Mouse (Mus musculus) kidney, embryonic 14.5 days (tissue): ENCODE measurements around the gene Gtf2ird1. TPM values are rescaled to one million over a fixed set of nuclear protein-coding genes. Genes with fewer than 3 reads are reported as not detected.

Experiments
- ATAC-seq: fragments of 200-750 bp; cut with Nextera tagmentation; 2 replicates; pipeline ENCODE4 v1.8.0; 2017; ENCODE audit warnings: moderate number of reproducible peaks, mild to moderate bottlenecking, moderate TSS enrichment, moderate library complexity; ENCODE audit not compliant: low FRiP score, low TSS enrichment
- H3K27ac ChIP-seq: fragments of 300-500 bp; sonication (generic); 2 replicates; pipeline ENCODE4 v1.5.1; 2014; ENCODE audit warnings: low read depth, mild to moderate bottlenecking, low read length, moderate library complexity, mixed read lengths
- H3K27me3 ChIP-seq: fragments of 300-500 bp; sonication (generic); 2 replicates; pipeline ENCODE4 v1.6.1; 2014; ENCODE audit warnings: mild to moderate bottlenecking, low read length; ENCODE audit not compliant: control insufficient read depth, insufficient read depth
- H3K36me3 ChIP-seq: fragments of 300-500 bp; sonication (generic); 2 replicates; pipeline ENCODE4 v1.6.1; 2014; ENCODE audit warnings: low read length, mixed read lengths; ENCODE audit not compliant: control insufficient read depth, insufficient read depth
- H3K4me1 ChIP-seq: fragments of 300-500 bp; sonication (generic); 2 replicates; pipeline ENCODE4 v1.6.1; 2014; ENCODE audit warnings: low read length, mixed read lengths; ENCODE audit not compliant: control insufficient read depth, insufficient read depth
- H3K4me2 ChIP-seq: fragments of 300-500 bp; sonication (generic); replicated peaks from 2 replicates; pipeline ENCODE4 v1.6.1; 2014; ENCODE audit warnings: low read depth, mild to moderate bottlenecking, low read length
- H3K4me3 ChIP-seq: fragments of 300-500 bp; sonication (generic); 2 replicates; pipeline ENCODE4 v1.5.1; 2014; ENCODE audit warnings: mild to moderate bottlenecking, low read length
- H3K9ac ChIP-seq: fragments of 300-500 bp; sonication (generic); 2 replicates; pipeline ENCODE4 v1.6.1; 2014; ENCODE audit warnings: low read depth, mild to moderate bottlenecking, low read length, moderate library complexity
- H3K9me3 ChIP-seq: fragments of 300-500 bp; sonication (generic); 2 replicates; pipeline ENCODE4 v1.6.1; 2016; ENCODE audit warnings: low read length; ENCODE audit not compliant: control insufficient read depth
- WGBS: fragments of 180-500 bp; shearing (Covaris S2); extraction: QIAGEN DNeasy Blood & Tissue Kit; methylation state at CpG from one replicate; pipeline ENCODE4 v1.1.7; 2014; 5-methylcytosine and 5-hydroxymethylcytosine counted together
- polyA plus RNA-seq: library from polyadenylated mRNA; unstranded; fragments of >200 nt; fragmentation: Nextera tagmentation; extraction: Ambion mirVana; gene quantifications from 2 replicates; pipeline ENCODE4 v1.2.1, GENCODE M21; 2014

Gtf2ird1 gene
- polyA plus RNA-seq, 1 experiment from 2014 or later, result 84.8 TPM

- Histone ChIP-seq H3K27ac (no peak overlapping the region), H3K4me2 (no peak overlapping the region), H3K4me3 (no peak overlapping the region), H3K9me3 (no peaks in the 10 kb centered on the region), H3K4me1 (0 out of 2 replicates have a peak, but pooled peaks cover 3% of the 10 kb centered on the region), H3K27me3 (no peaks in the 10 kb centered on the region), H3K9ac (no peak overlapping the region), H3K36me3 (no peaks in the 10 kb centered on the region)
- 74% methylated on average over 4 of the region's 4 CpGs for WGBS
- no peak for ATAC-seq
Measured at GRCm38 (mm10) chr5:134329311-134329710, 127.2 kb downstream of the Gtf2ird1 start.

- Histone ChIP-seq H3K4me2 (no peak overlapping the region), H3K9ac (no peak overlapping the region), H3K4me1 (0 out of 2 replicates have a peak, but pooled peaks cover 3% of the 10 kb centered on the region), H3K36me3 (no peaks in the 10 kb centered on the region), H3K27ac (no peak overlapping the region), H3K9me3 (no peaks in the 10 kb centered on the region), H3K27me3 (no peaks in the 10 kb centered on the region), H3K4me3 (no peak overlapping the region)
- WGBS, result 67% methylated on average over 6 of the region's 6 CpGs
- ATAC-seq, result no peak
Measured at GRCm38 (mm10) chr5:134328482-134329001, 128.0 kb downstream of the Gtf2ird1 start.

- H3K36me3 ChIP-seq, result no peaks in the 10 kb centered on the region
- 60% methylated on average over 13 of the region's 13 CpGs for WGBS
- ATAC-seq, result no peak
- H3K27ac ChIP-seq, result no peak overlapping the region; the same call in 1 of the 2 replicates
- no peak overlapping the region for H3K4me2 ChIP-seq
- H3K9ac ChIP-seq, result no peak overlapping the region
- H3K4me1 ChIP-seq, result peaks cover 13% of the 10 kb centered on the region
- no peak overlapping the region for H3K4me3 ChIP-seq
- no peaks in the 10 kb centered on the region for H3K27me3 ChIP-seq
- H3K9me3 ChIP-seq, result no peaks in the 10 kb centered on the region
Measured at GRCm38 (mm10) chr5:134325856-134326566, 130.5 kb downstream of the Gtf2ird1 start.

GRCm38 (mm10) chr5:134323869-134324268, 132.6 kb downstream of the Gtf2ird1 start:
- 19% methylated on average over 2 of the region's 2 CpGs for WGBS
- peaks cover 13% of the 10 kb centered on the region for H3K4me1 ChIP-seq
- no peak overlapping the region for H3K4me2 ChIP-seq
- H3K4me3 ChIP-seq, result no peak overlapping the region
- H3K36me3 ChIP-seq, result no peaks in the 10 kb centered on the region
- no peak overlapping the region for H3K9ac ChIP-seq
- H3K27me3 ChIP-seq, result no peaks in the 10 kb centered on the region
- ATAC-seq, result peak; percentile 86
- peak overlapping the region; percentile 19; the same call in 1 of the 2 replicates for H3K27ac ChIP-seq
- H3K9me3 ChIP-seq, result no peaks in the 10 kb centered on the region

GRCm38 (mm10) chr5:134323311-134323710, 133.2 kb downstream of the Gtf2ird1 start:
- Histone ChIP-seq H3K9ac (no peak overlapping the region), H3K27ac (no peak overlapping the region), H3K4me2 (no peak overlapping the region), H3K4me3 (no peak overlapping the region), H3K27me3 (no peaks in the 10 kb centered on the region), H3K9me3 (no peaks in the 10 kb centered on the region), H3K4me1 (peaks cover 13% of the 10 kb centered on the region), H3K36me3 (no peaks in the 10 kb centered on the region)
- 81% methylated on average over 13 of the region's 13 CpGs for WGBS
- no peak for ATAC-seq

- Histone ChIP-seq H3K27ac (peak overlapping the region; percentile 24; the same call in 1 of the 2 replicates), H3K4me2 (no peak overlapping the region), H3K27me3 (no peaks in the 10 kb centered on the region), H3K36me3 (no peaks in the 10 kb centered on the region), H3K4me1 (peaks cover 13% of the 10 kb centered on the region), H3K4me3 (no peak overlapping the region), H3K9ac (no peak overlapping the region), H3K9me3 (no peaks in the 10 kb centered on the region)
- ATAC-seq, result no peak
- WGBS, result 77% methylated on average over 13 of the region's 13 CpGs
Measured at GRCm38 (mm10) chr5:134322355-134322754, 134.2 kb downstream of the Gtf2ird1 start.

- H3K4me2 ChIP-seq, result no peak overlapping the region
- 30% methylated on average over 7 of the region's 7 CpGs for WGBS
- H3K27me3 ChIP-seq, result no peaks in the 10 kb centered on the region
- no peak overlapping the region for H3K4me3 ChIP-seq
- H3K36me3 ChIP-seq, result no peaks in the 10 kb centered on the region
- H3K4me1 ChIP-seq, result peaks cover 13% of the 10 kb centered on the region
- no peaks in the 10 kb centered on the region for H3K9me3 ChIP-seq
- no peak for ATAC-seq
- no peak overlapping the region; the same call in 1 of the 2 replicates for H3K27ac ChIP-seq
- no peak overlapping the region for H3K9ac ChIP-seq
Measured at GRCm38 (mm10) chr5:134321699-134322098, 134.8 kb downstream of the Gtf2ird1 start.

GRCm38 (mm10) chr5:134318903-134319302, 137.6 kb downstream of the Gtf2ird1 start:
- ATAC-seq, result no peak
- Histone ChIP-seq H3K9me3 (no peaks in the 10 kb centered on the region), H3K27ac (no peak overlapping the region), H3K36me3 (no peaks in the 10 kb centered on the region), H3K4me3 (no peak overlapping the region), H3K4me1 (peaks cover 21% of the 10 kb centered on the region), H3K9ac (no peak overlapping the region), H3K4me2 (no peak overlapping the region), H3K27me3 (no peaks in the 10 kb centered on the region)
- 79% methylated on average over 6 of the region's 6 CpGs for WGBS

GRCm38 (mm10) chr5:134316721-134317120, 139.8 kb downstream of the Gtf2ird1 start:
- WGBS, result 76% methylated on average over 7 of the region's 7 CpGs
- H3K4me2 ChIP-seq, result no peak overlapping the region
- ATAC-seq, result no peak

More at GRCm38 (mm10) chr5:134316721-134317120, 139.8 kb downstream of the Gtf2ird1 start:
- H3K9ac ChIP-seq, result no peak overlapping the region
- H3K4me3 ChIP-seq, result no peak overlapping the region
- H3K27ac ChIP-seq, result peak overlapping the region; percentile 98; the same call in 1 of the 2 replicates
- peaks cover 14% of the 10 kb centered on the region for H3K4me1 ChIP-seq
- no peaks in the 10 kb centered on the region for H3K36me3 ChIP-seq
- H3K27me3 ChIP-seq, result no peaks in the 10 kb centered on the region
- H3K9me3 ChIP-seq, result no peaks in the 10 kb centered on the region
